Mouse (Mus musculus) A20 (cell line): ENCODE data around the gene Wnt5b.

ENCODE experiments used
- DNase-seq: peaks from one replicate; pipeline ENCODE4 v3.0.0-alpha.2; 2011; ENCODE audit warnings: low read depth, low spot score

The Wnt5b gene

GRCm38 (mm10) chr6:119521931-119522391 is 22.2 kb downstream of the Wnt5b start:
- no peak for DNase-seq

- DNase-seq = no peak
These were observed 22.7 kb downstream of the Wnt5b start for GRCm38 (mm10) chr6:119521482-119521900.

GRCm38 (mm10) chr6:119520731-119521130 is 23.4 kb downstream of the Wnt5b start:
- DNase-seq = no peak

GRCm38 (mm10) chr6:119514085-119514484 is 30.1 kb downstream of the Wnt5b start:
- DNase-seq = no peak

GRCm38 (mm10) chr6:119513452-119513851 is 30.7 kb downstream of the Wnt5b start:
- no peak for DNase-seq

GRCm38 (mm10) chr6:119512701-119513100 is 31.4 kb downstream of the Wnt5b start:
- DNase-seq = no peak

GRCm38 (mm10) chr6:119509437-119510037 is 34.6 kb downstream of the Wnt5b start:
- no peak for DNase-seq

- DNase-seq = peak; percentile 59
These were observed 35.3 kb downstream of the Wnt5b start for GRCm38 (mm10) chr6:119508634-119509375.

- peak; percentile 15 for DNase-seq
These were observed 35.9 kb downstream of the Wnt5b start for GRCm38 (mm10) chr6:119508221-119508620.

GRCm38 (mm10) chr6:119505525-119506225 is 38.5 kb downstream of the Wnt5b start:
- no peak for DNase-seq

- DNase-seq = no peak
These were observed 39.4 kb downstream of the Wnt5b start for GRCm38 (mm10) chr6:119504756-119505155.

- DNase-seq = peak; percentile 77
These were observed 42.1 kb downstream of the Wnt5b start for GRCm38 (mm10) chr6:119502031-119502430.

- DNase-seq = no peak
These were observed 44.1 kb downstream of the Wnt5b start for GRCm38 (mm10) chr6:119500086-119500485.

GRCm38 (mm10) chr6:119499271-119499670 is 44.9 kb downstream of the Wnt5b start:
- DNase-seq = no peak

GRCm38 (mm10) chr6:119492630-119493014 is 51.5 kb downstream of the Wnt5b start:
- no peak for DNase-seq

GRCm38 (mm10) chr6:119491997-119492629 is 52.0 kb downstream of the Wnt5b start:
- no peak for DNase-seq

- no peak for DNase-seq
These were observed 53.1 kb downstream of the Wnt5b start for GRCm38 (mm10) chr6:119491006-119491405.

- no peak for DNase-seq
These were observed 53.6 kb downstream of the Wnt5b start for GRCm38 (mm10) chr6:119490549-119490948.

- peak; percentile 64 for DNase-seq
These were observed 54.4 kb downstream of the Wnt5b start for GRCm38 (mm10) chr6:119489765-119490164.

GRCm38 (mm10) chr6:119487619-119488018 is 56.5 kb downstream of the Wnt5b start:
- no peak for DNase-seq

- no peak for DNase-seq
These were observed 57.1 kb downstream of the Wnt5b start for GRCm38 (mm10) chr6:119487085-119487458.
